Mouse (Mus musculus) telencephalon, adult 2 months (tissue): Measurements from ENCODE around the gene Slc41a3.

Experiments
- DNase-seq: peaks from one replicate; pipeline ENCODE4 v3.0.0-alpha.2; 2011; ENCODE audit warnings: low read depth, low spot score

The Slc41a3 gene

GRCm38 (mm10) chr6:90683831-90684532 is 79.5 kb downstream of the Slc41a3 start:
- DNase-seq, result no peak

GRCm38 (mm10) chr6:90686812-90687211 is 82.3 kb downstream of the Slc41a3 start:
- no peak for DNase-seq

DNA sequence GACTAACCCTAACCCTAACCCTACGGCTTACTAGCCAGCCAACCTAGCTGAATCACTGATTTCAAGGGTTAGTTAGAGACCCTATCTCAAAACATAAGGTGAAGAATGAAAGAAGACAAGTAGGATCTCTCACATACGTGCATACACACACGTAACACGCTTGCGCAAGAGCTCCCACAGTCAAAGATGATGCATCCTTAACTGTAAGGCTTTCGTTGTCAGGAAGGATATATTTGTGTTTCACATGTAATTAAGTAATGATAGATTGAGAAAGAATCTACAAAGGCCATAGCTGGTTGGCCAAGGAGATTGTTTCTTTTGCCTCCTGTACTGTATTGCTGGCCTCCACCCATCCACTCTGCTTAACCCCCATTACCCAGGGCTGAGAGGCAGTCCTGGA is 83.5 kb downstream of the Slc41a3 start:
- no peak for DNase-seq

- DNase-seq, result no peak
Observed at GRCm38 (mm10) chr6:90688742-90689141, 84.2 kb downstream of the Slc41a3 start.

- DNase-seq, result no peak
Observed at GRCm38 (mm10) chr6:90689500-90689899, 85.0 kb downstream of the Slc41a3 start.

- no peak for DNase-seq
Observed at GRCm38 (mm10) chr6:90691935-90692334, 87.4 kb downstream of the Slc41a3 start.

GRCm38 (mm10) chr6:90692404-90692803 is 87.9 kb downstream of the Slc41a3 start:
- DNase-seq, result no peak

- DNase-seq, result peak; percentile 58
Observed at GRCm38 (mm10) chr6:90695754-90696153, 91.2 kb downstream of the Slc41a3 start.
